Mouse (Mus musculus) CD8-positive naive resting alpha-beta T cell, adult 2 months (primary cell): ENCODE results near the gene Atf5.

Experiments
- DNase-seq, 2 experiments: peaks; one replicate each; pipeline ENCODE4 v3.0.0; 2022; ENCODE audit warnings: low read depth in 2 of 2, low spot score in 2 of 2

Gene Atf5

GRCm38 (mm10) chr7:44776849-44777498 is 39.5 kb downstream of the Atf5 start:
- DNase-seq, result no peak

GRCm38 (mm10) chr7:44772591-44773204 is 43.8 kb downstream of the Atf5 start:
- DNase-seq, result peak; percentile 35 to 46

GRCm38 (mm10) chr7:44770046-44770578 is 46.3 kb downstream of the Atf5 start:
- DNase-seq, result no peak

GRCm38 (mm10) chr7:44768129-44768528 is 48.3 kb downstream of the Atf5 start:
- no peak for DNase-seq
